Mouse (Mus musculus) heart, embryonic 11.5 days (tissue): ENCODE measurements around the gene T. TPM values are rescaled to one million over a fixed set of nuclear protein-coding genes. Genes with fewer than 3 reads are reported as not detected.

Experiments used
- ATAC-seq: fragments of 200-750 bp; cut with Nextera tagmentation; replicated peaks from 2 replicates; pipeline ENCODE4 v1.8.0; 2017; ENCODE audit warnings: moderate library complexity; ENCODE audit not compliant: insufficient number of reproducible peaks, low FRiP score, low TSS enrichment
- H3K27ac ChIP-seq: fragments of 300-500 bp; sonication (generic); 2 replicates; pipeline ENCODE4 v1.5.1; 2014; ENCODE audit warnings: mild to moderate bottlenecking, low read depth, low read length
- H3K27me3 ChIP-seq: fragments of 300-500 bp; sonication (generic); 2 replicates; pipeline ENCODE4 v1.6.1; 2014; ENCODE audit warnings: mild to moderate bottlenecking, low read length, mixed read lengths; ENCODE audit not compliant: control insufficient read depth, insufficient read depth
- H3K36me3 ChIP-seq: fragments of 300-500 bp; sonication (generic); 2 replicates; pipeline ENCODE4 v1.6.1; 2014; ENCODE audit warnings: mild to moderate bottlenecking, low read length, moderate library complexity, mixed read lengths; ENCODE audit not compliant: control insufficient read depth, insufficient read depth
- H3K4me1 ChIP-seq: fragments of 300-500 bp; sonication (generic); 2 replicates; pipeline ENCODE4 v1.6.1; 2014; ENCODE audit warnings: low read length; ENCODE audit not compliant: control insufficient read depth, insufficient read depth
- H3K4me2 ChIP-seq: fragments of 300-500 bp; sonication (generic); 2 replicates; pipeline ENCODE4 v1.6.1; 2014; ENCODE audit warnings: mild to moderate bottlenecking, moderate library complexity
- H3K4me3 ChIP-seq: fragments of 300-500 bp; sonication (generic); 2 replicates; pipeline ENCODE4 v1.5.1; 2014; ENCODE audit warnings: low read depth, low read length
- H3K9ac ChIP-seq: fragments of 300-500 bp; sonication (generic); 2 replicates; pipeline ENCODE4 v1.6.1; 2014; ENCODE audit warnings: mild to moderate bottlenecking, low read depth, low read length, moderate library complexity
- H3K9me3 ChIP-seq: fragments of 300-500 bp; sonication (generic); replicated peaks from 2 replicates; pipeline ENCODE4 v1.6.1; 2016; ENCODE audit warnings: low read length; ENCODE audit not compliant: control insufficient read depth
- WGBS: fragments of 180-500 bp; shearing (Covaris S2); extraction: QIAGEN DNeasy Blood & Tissue Kit; methylation state at CpG from one replicate; pipeline ENCODE4 v1.1.7; 2014; ENCODE audit not compliant: insufficient replicate concordance; 5-methylcytosine and 5-hydroxymethylcytosine counted together
- polyA plus RNA-seq: library from polyadenylated mRNA; unstranded; fragments of >200 nt; fragmentation: Nextera tagmentation; extraction: Ambion mirVana; gene quantifications from 2 replicates; pipeline ENCODE4 v1.2.1, GENCODE M21; 2014

Gene T
- 0.24 and 0.31 TPM in 2 replicates for polyA plus RNA-seq

DNA sequence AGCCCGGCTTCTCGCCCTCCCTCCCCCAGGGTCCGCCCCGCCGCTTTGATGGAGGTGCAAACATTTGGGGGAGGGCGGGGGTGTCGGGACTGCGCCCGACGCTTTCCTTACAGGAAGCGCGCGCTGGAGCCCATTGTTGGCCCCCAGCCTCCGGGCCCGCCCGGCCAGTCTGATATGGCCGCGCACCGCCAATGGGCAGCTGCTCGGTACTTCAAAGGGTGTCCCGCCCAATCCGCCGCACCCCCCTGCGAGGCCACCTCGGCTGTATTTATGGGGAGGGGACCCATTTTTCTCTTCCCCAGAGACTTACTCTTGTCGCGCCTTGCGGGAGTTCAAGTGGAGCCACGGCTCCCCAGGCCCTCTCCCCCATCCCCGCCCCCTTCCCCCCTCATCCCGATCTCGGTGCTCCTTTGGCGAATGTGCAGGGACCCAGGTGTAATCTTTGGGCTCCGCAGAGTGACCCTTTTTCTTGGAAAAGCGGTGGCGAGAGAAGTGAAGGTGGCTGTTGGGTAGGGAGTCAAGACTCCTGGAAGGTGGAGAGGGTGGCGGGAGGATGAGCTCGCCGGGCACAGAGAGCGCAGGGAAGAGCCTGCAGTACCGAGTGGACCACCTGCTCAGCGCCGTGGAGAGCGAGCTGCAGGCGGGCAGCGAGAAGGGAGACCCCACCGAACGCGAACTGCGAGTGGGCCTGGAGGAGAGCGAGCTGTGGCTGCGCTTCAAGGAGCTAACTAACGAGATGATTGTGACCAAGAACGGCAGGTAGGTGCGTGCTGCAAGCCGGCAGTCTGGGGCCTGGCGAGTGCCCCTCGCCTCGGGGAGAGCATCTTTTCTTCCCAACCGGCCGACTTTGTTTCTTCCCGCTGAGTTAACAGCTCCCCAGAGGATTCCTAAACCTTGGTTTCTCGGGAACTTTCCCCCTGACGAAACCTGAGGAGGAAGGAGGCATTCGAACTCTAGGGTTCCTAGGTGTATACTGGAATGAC lies at the start of gene T:
T (plus strand) TSS at position 446 of the 983 bp plus-strand sequence.
- 1% methylated on average over 65 of the region's 65 CpGs for WGBS
- H3K27ac ChIP-seq: no peak within 1 kb of the TSS
- H3K4me1 ChIP-seq: 0 out of 2 replicates have a peak, but pooled peaks cover 9% of the 10 kb centered on the region
- no peak; the same call in 1 of the 2 replicates for ATAC-seq
- no peaks in the 10 kb centered on the region for H3K9me3 ChIP-seq
- H3K4me3 ChIP-seq: peak within 1 kb of the TSS; percentile 32
- H3K27me3 ChIP-seq: peaks cover 98% of the 10 kb centered on the region
- no peak within 1 kb of the TSS for H3K9ac ChIP-seq
- H3K4me2 ChIP-seq: peak within 1 kb of the TSS; percentile 56
- no peaks in the 10 kb centered on the region for H3K36me3 ChIP-seq

DNA sequence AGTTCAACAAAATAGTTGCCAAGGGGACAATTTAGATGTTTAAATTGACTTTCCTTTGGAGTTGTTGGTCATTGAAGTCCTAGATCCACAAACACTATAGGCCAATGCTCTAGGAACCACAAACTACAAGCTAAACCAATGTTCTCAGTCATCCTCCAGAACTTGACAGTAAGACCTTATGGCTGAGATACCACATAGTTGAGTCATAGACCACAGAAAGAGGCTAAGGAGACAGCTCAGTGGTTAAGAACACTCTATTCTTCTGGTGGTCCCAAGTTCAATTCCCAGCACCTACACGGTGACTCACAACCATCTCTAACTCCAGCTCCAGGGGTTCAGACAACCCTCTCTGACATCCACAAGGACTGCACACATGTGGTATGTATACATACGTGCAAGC lies 48.8 kb upstream of the T start:
- H3K4me3 ChIP-seq: no peak overlapping the region
- H3K27ac ChIP-seq: no peak overlapping the region
- H3K36me3 ChIP-seq: no peaks in the 10 kb centered on the region
- peaks cover 30% of the 10 kb centered on the region for H3K27me3 ChIP-seq
- no peak for ATAC-seq
- H3K4me1 ChIP-seq: no peaks in the 10 kb centered on the region
- WGBS: 93% methylated on average over 2 of the region's 2 CpGs
- H3K9me3 ChIP-seq: no peaks in the 10 kb centered on the region
- H3K9ac ChIP-seq: no peak overlapping the region
- H3K4me2 ChIP-seq: no peak overlapping the region

DNA sequence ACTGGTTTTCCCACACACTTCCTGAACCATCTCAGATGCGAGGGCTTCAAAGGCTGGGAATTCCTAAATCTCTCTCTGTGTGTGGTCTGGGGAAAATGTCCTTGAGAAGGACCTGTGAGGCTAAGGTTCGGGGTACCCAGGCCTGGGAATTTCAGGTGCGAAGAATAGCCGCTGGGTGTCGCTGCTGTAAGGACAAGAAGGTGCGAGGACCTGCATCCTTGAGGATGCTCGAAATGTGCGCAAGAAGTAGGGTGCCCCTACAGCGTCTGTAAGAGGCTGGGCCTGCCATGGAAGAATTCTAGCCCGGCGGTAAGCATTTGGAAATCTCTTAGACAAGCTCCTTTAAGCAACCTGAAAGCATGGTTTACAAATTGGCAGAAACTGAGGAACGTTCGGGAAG lies 45.8 kb upstream of the T start:
- H3K4me1 ChIP-seq: no peaks in the 10 kb centered on the region
- H3K27ac ChIP-seq: no peak overlapping the region
- H3K27me3 ChIP-seq: peaks cover 46% of the 10 kb centered on the region
- no peaks in the 10 kb centered on the region for H3K36me3 ChIP-seq
- H3K9ac ChIP-seq: no peak overlapping the region
- 2% methylated on average over 13 of the region's 13 CpGs for WGBS
- no peak overlapping the region for H3K4me2 ChIP-seq
- H3K4me3 ChIP-seq: no peak overlapping the region
- ATAC-seq: no peak
- H3K9me3 ChIP-seq: no peaks in the 10 kb centered on the region

DNA sequence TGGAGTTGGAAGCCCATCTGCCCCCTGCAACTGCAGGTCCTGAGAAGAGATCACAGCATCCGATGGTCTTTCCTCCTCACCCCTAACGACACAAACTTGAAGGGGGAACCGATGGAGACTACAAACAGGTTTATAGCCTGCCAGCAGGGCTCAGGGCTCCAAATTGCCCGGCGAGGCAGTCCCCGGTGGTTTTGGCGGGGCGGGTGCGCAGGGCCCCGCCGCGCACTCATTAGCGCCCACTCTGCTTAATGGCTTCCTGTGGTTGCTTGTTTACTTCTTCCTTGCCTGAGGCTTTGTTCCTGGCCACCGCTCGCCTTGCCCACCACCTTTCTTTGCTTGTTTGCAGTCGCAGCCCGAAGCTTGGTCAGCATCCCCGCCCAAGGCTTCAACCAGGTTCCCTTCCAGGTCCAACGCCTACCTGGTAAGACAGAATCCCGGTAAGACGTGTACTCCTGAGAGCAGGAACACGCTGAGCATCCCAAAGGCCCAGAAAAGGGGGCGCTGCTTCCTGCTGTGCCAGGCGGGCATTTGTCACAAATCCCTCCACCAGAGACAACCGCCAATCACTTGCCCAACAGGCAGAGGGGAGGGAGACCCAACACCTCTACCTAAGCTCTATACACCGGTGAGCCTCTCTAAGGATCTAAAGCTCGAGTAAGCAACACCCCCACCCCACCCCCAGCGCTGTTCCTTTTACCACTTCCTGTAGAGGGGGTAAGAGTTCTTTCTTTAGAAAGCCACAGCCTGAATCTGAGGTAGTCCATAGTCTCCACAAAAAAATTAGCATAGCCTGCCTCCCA lies 45.0 kb upstream of the T start:
- Histone ChIP-seq H3K36me3 (no peaks in the 10 kb centered on the region), H3K27ac (no peak overlapping the region), H3K4me2 (peak overlapping the region; percentile 27), H3K9me3 (no peaks in the 10 kb centered on the region), H3K9ac (no peak overlapping the region), H3K27me3 (peaks cover 46% of the 10 kb centered on the region), H3K4me3 (peak overlapping the region; percentile 25), H3K4me1 (no peaks in the 10 kb centered on the region)
- ATAC-seq: no peak
- WGBS: under 1% methylated on average over 28 of the region's 28 CpGs

DNA sequence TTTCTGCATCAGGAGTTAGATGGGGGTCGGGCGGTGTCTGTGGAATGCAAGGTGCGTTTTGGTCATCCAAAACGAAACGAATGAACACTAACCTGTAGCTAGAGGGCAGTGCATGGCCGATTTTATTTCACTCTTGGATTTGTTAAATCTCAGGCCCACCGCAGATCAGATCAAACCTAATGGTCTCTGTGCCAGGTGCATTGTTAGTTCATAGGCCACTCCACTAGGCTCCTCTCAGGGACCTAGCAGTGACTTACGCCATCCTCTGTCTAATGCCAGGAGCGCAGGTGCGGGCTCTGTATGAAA lies 44.5 kb upstream of the T start:
- Histone ChIP-seq H3K27ac (no peak overlapping the region), H3K27me3 (peaks cover 46% of the 10 kb centered on the region), H3K4me3 (0 out of 2 replicates have a peak overlapping the region, but pooled peaks have one; percentile 25), H3K4me2 (peak overlapping the region; percentile 27), H3K36me3 (no peaks in the 10 kb centered on the region), H3K9me3 (no peaks in the 10 kb centered on the region), H3K9ac (no peak overlapping the region), H3K4me1 (no peaks in the 10 kb centered on the region)
- ATAC-seq: no peak
- 3% methylated on average over 10 of the region's 10 CpGs for WGBS

DNA sequence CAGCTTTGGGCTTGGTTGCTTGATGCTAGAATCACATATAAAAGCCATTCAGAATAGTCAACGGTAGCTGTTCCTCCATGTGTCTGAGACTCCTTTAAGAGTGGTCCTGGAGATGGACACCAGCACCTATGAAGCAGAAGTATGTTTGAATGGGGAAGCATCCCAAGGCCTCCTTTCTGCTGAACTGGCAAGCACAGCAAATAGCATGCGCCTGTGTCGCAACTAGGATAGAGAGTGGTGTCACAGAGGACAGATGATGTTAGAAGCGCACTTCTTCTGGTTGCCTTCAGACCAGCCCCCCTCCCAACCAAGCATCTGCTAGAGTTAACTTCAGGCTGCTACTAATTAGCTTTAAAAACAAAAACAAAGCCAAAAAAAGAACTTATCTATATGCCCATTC lies 43.7 kb upstream of the T start:
- Histone ChIP-seq H3K9me3 (no peaks in the 10 kb centered on the region), H3K4me2 (no peak overlapping the region), H3K36me3 (no peaks in the 10 kb centered on the region), H3K4me1 (no peaks in the 10 kb centered on the region), H3K27me3 (peaks cover 46% of the 10 kb centered on the region), H3K27ac (no peak overlapping the region), H3K4me3 (no peak overlapping the region), H3K9ac (no peak overlapping the region)
- 40% methylated on average over 4 of the region's 4 CpGs for WGBS
- no peak for ATAC-seq

DNA sequence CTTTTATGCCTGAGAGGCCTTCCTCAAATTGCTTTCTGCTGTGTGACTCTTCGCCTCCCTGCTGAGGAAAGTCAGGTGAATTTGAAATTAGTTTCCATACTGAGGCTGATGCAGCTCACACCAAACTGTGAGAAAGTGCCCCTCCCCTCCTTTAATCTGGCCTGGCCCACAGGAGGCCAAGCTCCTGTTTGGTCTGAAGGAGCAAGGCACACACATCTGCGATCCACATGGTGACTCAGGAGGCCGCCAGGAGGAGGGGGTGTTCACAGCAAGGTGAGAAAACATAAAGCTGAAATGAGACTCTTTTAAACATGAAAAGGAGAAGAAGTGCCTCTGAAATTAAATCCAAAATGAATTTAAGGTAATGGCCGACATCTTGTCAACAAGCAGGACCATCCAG lies 37.9 kb upstream of the T start:
- Histone ChIP-seq H3K27me3 (peaks cover 7% of the 10 kb centered on the region), H3K4me3 (no peak overlapping the region), H3K36me3 (no peaks in the 10 kb centered on the region), H3K9me3 (no peaks in the 10 kb centered on the region), H3K4me2 (no peak overlapping the region), H3K4me1 (no peaks in the 10 kb centered on the region), H3K27ac (no peak overlapping the region), H3K9ac (no peak overlapping the region)
- ATAC-seq: no peak
- WGBS: 49% methylated on average over 4 of the region's 4 CpGs

DNA sequence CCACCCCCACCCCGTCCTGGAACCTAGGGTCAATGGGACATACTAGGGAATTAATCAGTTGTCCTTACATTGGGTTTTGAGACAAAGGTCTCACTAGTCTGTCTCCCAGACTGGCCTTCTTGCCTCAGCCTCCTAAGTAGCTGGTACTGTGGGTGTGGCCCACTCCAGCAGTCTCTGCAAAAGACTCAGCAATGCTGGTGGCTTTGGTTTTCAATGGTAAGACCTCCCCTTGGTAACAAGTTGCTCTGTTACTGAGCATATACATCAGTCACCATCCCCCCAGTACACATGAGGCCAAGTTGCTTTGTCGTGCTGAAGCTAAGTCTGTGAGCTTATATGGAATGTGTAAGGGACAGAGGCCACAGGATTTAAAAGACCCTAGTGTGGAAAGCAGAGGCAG lies 36.3 kb upstream of the T start:
- no peak overlapping the region for H3K4me2 ChIP-seq
- 49% methylated on average over 2 of the region's 2 CpGs for WGBS

More for the DNA sequence above, 36.3 kb upstream of the T start:
- Histone ChIP-seq H3K9ac (no peak overlapping the region), H3K27me3 (no peaks in the 10 kb centered on the region), H3K36me3 (no peaks in the 10 kb centered on the region), H3K4me3 (no peak overlapping the region), H3K9me3 (no peaks in the 10 kb centered on the region), H3K4me1 (no peaks in the 10 kb centered on the region), H3K27ac (no peak overlapping the region)
- ATAC-seq: no peak
